Mouse (Mus musculus) cerebellum, postnatal 25 days (tissue): ENCODE results near the gene Tppp.
"Not testable (repeated sequence)": the region's sequence is repeated elsewhere in the genome, so short reads cannot be mapped to it uniquely, and the experiment has no call there.

Source experiments
- DNase-seq, 2 experiments: peaks; one replicate each; pipeline ENCODE4 v3.0.0; 2021; ENCODE audit warnings: mixed read lengths in 2 of 2

The Tppp gene

DNA sequence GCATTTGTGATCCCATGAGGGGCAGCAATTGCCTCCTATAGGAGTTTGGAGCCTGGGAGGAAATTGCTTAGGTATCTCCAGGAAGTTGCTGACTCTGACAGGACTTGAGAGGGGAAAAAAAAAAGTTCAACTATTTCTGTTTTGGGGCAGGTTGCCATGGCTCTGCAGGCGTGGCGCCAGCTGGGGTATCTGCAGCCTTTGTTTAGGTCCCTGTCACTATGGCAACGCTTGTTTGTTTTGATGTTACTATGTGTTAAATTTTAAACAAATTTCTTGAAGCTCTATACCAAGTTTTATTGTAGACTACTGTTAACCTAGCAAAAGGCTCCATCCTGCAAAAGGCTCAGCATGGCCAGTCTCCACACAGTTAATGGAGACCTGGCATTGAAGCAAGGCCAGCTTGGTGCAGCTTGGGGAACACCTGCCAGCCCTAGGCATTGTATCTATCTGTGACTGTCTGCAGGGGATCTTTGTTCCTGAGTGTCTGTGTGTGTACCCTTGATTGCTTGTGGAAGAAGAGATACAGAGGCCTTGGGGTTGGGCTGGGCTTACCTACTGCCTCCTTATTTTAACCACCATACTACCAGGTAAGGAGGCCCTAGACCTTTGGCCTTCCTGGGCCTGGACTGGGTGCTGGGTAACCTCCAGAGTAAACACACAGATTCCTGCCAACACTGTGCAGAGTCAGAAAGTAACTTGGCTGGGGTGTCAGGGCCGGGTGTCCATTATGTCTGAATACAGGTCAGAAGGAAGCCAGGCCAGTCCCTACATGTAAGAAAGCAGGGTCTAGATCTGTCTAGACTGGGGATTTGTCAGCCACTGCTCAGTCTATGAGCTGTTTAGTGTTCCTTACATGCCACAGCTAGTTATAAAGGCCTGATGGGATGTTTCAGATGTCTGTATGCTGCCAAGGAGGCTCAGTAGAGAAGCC, 16.2 kb downstream of the Tppp start:
- peak; percentile 47 to 56 for DNase-seq

DNA sequence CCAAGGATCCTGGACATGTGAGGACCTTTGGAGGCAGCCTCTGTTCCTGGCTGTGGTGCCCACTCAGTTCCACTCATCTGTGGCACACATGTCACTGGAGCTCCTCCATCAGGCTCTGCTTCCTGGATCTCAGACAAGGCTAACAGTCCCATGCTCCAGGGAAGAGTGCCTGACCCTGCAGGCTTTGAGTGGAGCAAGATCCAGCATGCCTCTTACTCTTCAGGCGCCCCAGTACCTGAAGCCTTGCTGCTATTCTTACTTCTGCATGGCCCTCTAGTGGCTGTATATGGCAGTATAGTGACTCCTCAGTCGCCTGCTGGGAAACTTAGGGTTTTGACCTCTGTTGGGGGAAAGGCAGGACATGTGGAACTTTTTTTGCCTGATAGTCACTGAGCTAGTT, 17.0 kb downstream of the Tppp start:
- peak; percentile 44 to 65 for DNase-seq

- peak in 1 of 2 experiments; percentile 26 for DNase-seq
These were observed 18.9 kb downstream of the Tppp start for GRCm38 (mm10) chr13:74028116-74028515.

GRCm38 (mm10) chr13:74029013-74029412, 19.8 kb downstream of the Tppp start:
- no peak for DNase-seq

GRCm38 (mm10) chr13:74030691-74031090, 21.5 kb downstream of the Tppp start:
- DNase-seq, result no peak

DNA sequence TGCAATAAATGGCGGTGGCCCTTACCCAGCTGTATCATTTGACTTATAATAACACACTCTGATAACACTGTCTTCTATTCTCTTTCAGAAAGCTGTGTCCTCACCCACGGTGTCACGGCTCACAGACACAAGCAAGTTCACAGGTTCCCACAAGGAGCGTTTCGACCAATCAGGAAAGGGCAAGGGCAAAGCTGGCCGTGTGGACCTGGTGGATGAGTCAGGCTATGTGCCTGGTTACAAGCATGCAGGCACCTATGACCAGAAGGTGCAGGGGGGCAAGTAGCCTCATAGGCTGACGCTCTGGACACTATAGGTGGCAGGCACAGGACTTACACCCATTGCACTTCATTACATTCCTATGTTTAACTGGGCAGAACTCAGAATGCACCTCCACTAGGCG, 21.9 kb downstream of the Tppp start:
- DNase-seq, result no peak

GRCm38 (mm10) chr13:74034756-74035155, 25.5 kb downstream of the Tppp start:
- no peak for DNase-seq

DNA sequence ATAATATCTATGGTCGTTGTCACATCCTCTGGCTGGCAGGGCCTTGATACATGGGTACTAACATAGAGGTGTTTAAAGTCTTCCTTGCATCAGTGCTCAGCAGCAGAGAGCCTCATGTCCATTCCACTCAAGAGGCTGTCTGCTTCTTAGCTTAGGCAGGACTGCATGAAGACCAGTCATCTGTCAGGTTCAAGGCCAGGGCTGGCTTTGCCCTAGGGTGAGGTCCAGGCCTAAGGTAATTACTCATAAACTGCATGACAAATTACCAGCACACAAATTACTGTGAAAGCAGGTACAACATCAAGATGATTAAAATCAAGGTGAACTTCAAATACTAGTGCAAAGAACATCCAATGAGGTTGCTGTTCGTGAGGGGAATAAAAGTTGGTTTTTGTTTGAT, 26.6 kb downstream of the Tppp start:
- DNase-seq, result no peak

GRCm38 (mm10) chr13:74039926-74040325, 30.7 kb downstream of the Tppp start:
- DNase-seq, result no peak

DNA sequence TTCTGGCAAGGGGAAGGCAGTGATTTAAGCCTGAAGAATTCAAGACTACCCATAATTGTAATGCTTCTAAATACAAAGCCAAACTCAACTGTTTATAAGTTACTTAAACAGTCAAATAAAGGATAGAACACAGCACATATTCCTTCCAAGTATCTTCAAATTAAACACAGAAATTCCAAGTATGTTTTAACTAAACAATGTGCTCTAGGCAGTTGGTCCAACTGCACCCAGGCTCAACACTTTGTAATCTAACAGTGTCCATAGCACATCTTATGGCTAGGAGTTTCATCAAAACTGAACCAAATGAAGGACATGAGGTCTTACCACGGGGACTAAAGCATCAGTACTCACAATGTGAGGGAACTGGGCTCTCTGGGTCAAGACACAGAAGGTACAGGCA, 47.0 kb downstream of the Tppp start:
- no peak for DNase-seq

DNA sequence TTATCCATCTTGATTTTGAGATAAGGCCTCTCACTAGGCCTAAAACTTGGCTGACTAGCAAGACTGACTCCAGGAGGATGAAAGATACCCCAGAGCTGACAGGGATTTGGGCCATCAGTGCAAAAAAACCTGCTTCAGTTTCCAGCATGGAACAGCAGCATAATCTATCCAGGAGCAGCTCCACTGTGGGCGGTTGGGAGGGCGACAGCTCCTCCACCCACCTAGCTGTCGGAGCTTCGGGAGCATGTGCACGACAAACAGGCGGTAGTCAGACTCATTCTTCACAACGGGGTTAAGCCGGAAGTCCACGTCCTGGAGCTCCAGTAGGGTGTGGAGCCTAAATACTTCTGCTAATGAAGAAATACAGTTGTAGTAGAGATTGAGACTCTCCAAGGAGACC, 48.9 kb downstream of the Tppp start:
- no peak for DNase-seq

- peak; percentile 90 to 94 for DNase-seq
These were observed 52.6 kb downstream of the Tppp start, which contains the start of gene Cep72 for GRCm38 (mm10) chr13:74061613-74062377. Gene Cep72, minus strand, starts transcription at chr13:74062299.

DNA sequence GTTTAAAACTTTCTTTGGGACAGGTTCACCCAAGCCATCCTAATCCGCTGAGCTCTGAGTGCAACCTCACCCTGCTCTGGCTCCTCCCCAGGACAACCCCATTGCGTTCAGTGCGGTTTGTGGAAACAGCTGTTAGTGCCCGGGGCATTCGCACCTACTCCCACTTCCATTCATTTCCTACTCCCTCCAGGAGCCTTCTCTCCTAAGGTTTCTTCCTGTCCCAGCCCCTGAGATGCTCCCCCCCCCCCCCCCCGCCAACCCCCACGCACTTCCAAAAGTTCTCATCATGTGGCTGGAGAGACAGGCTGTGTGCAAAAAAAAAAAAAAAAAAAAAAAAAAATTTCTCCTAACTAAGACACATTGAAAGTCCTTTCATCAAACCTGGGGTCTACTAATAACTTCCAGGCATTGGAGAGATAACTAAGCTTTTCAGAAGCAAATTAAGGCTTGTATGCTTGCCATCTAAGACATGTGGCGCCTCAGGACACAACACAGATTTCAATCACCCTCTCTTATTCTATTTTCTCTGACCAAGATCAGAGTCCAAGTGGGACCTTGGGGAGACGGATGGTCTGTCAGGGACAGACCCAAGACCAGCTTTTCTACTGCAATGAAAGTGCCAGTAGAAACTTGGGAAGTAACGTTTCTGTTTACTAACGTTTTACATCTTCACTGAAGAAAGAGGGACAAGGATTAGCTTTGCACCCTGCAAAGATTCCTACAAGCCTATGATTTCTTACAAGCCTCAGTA, 53.3 kb downstream of the Tppp start:
- no peak for DNase-seq

GRCm38 (mm10) chr13:74063340-74064050, 54.3 kb downstream of the Tppp start:
- DNase-seq, result no peak

GRCm38 (mm10) chr13:74066576-74066975, 57.4 kb downstream of the Tppp start:
- DNase-seq, result no peak

- DNase-seq, result not testable (repeated sequence)
These were observed 62.0 kb downstream of the Tppp start for GRCm38 (mm10) chr13:74071244-74071643.

DNA sequence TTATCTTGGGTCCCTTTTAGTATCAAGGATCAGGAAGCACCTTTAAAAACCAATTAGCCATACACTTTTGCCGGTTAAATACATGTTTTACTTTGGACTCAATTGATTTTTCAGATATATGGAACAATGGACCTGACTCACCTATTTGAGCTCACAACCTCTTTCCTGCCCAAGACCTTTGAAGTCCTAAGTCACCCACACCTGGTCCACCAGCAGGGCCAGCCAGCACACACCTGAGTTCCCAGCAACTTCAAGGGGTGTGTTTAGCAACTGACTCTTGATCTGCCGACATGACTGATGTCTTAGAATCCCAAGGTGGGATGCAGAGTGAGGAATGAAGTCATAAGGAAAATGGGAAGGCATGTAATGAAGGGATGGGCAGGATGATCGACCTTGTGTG, 62.5 kb downstream of the Tppp start:
- no peak for DNase-seq

DNA sequence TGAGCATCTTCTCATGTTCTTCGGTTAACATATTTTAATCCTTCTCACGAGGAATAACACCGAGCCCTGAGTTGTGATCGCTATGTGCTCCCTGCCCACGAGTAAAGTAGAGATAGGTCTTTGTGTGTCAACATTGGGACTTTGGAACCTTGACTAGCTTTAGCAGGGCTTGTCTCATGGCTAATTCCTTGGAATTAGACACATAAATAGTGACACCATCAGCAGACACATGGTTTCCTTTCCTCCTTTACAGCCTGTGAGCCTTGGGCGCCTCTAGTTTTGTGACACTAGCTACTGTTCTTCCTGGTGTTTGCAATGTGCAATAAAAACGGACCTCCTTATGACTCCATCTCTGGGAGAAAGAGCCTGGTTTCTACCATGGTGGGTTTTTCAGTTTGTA, 64.2 kb downstream of the Tppp start:
- no peak for DNase-seq
